Mouse (Mus musculus) ovary, postnatal 14 days (tissue): Measurements from ENCODE around the gene Ccdc74a.
"Not testable (repeated sequence)": the region's sequence is repeated elsewhere in the genome, so short reads cannot be mapped to it uniquely, and the experiment has no call there.

ENCODE experiments used
- DNase-seq: peaks from one replicate; pipeline ENCODE4 v3.0.0; 2022; ENCODE audit warnings: low spot score

Ccdc74a gene

DNA sequence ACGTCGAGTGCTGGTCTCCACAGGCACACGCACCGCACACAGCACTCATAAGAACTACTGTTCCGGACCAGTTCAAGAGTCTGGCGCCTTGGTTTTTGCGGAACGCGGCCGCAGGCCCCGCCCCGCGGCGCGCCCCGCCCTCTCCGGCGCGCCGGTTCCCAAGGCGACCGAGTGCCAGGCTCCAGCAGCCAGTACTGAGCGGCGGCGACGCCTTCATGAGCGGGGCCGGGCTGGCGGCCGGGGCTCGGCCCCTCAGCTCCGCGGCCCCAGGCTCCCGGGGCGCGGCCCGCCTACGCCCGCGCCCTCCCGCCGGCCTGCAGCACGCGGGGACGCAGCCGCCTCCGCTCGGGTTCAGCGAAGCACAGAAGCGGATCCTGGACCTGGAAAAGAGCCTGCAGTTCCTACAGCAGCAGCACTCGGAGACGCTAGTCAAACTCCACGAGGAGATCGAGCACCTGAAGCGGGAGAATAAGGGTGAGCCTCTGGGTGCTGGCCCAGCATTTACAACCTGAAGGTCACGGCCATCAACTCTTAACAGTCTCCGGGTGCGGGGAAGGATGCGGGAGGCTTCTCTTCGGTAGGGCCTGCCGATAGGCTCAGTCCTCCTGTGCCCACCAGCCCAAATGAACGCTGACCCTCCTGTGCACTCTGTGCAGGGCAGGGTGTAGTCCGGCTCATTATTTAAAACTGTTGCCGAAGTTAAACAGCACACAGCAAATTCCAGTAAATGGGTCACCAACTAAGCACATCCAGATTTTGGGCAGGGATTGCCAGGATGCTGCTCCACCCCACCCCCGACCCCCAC is at the start of gene Ccdc74a:
Gene Ccdc74a, plus strand, starts transcription at position 161 of the 805 bp plus-strand sequence.
- DNase-seq: peak; percentile 70

GRCm38 (mm10) chr16:17600944-17601562 is 45.2 kb upstream of the Ccdc74a start:
- no peak for DNase-seq

DNA sequence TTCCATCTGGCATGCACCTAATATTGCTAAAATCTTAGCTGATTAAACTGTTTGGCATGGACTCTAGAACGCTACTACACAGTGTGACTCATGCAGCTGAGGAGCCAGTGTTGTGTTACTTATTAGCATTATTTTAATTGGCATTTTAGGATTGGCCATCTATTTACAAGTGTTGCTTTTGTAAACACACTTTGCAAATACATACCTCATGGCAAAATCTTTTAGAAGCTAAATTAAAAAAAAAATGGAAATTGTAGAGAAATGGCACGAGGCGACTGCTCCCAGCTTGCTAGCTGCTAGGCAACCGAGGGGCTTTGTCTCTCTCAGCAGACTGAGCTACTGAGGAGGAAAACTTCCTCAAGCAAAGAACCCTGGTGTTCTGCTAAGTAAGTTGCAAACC is 41.3 kb upstream of the Ccdc74a start:
- no peak for DNase-seq

GRCm38 (mm10) chr16:17605684-17606083 is 40.6 kb upstream of the Ccdc74a start:
- no peak for DNase-seq

DNA sequence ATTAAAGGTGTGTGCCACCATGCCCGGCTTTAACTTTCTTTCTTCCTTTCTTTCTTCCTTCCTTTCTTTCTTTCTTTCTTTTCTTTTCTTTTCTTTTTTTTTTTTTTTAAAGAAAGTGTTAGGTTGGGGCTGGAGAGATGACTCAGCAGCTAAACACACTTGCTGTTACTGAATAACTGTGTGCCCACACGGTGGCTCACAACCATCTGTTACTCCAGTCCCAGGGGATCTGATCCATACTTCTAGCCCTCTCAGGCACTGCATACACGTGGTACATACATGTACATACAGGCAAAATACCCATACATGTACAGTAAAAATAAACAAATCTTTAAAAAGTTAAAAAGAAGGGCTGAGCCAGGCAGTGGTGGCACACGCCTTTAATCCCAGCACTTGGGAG is 34.9 kb upstream of the Ccdc74a start:
- DNase-seq: no peak

DNA sequence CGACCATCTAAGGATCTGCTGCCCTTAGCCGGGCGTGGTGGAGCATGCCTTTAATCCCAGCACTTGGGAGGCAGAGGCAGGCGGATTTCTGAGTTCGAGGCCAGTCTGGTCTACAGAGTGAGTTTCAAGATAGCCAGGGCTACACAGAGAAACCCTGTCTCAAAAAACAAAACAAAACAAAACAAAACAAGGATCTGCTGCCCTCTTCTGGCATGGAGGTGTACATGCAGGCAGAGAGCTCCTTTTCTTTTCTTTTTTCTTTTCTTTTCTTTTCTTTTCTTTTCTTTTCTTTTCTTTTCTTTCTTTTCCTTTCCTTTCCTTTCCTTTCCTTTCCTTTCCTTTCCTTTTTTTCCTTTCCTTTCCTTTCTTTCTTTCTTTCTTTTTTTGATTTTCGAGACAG is 31.5 kb upstream of the Ccdc74a start:
- DNase-seq: not testable (repeated sequence)

DNA sequence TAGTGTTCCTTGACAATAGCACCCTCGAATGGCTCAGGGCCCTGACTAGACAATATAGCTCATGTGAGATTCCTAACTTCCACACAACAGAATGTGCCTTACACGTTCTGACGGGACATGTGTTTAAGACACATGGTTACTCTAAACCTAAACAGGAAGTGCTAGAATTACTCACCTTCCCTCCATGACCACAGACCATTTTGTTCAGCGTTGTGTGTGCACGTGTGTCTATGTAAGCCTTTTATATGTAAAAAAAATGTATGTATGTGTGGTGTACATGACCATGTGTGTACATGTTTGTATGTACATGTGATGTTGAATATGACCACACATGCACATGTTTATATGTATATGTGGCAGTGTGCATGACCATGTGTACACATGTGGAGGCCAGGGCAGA is 30.1 kb upstream of the Ccdc74a start:
- no peak for DNase-seq

DNA sequence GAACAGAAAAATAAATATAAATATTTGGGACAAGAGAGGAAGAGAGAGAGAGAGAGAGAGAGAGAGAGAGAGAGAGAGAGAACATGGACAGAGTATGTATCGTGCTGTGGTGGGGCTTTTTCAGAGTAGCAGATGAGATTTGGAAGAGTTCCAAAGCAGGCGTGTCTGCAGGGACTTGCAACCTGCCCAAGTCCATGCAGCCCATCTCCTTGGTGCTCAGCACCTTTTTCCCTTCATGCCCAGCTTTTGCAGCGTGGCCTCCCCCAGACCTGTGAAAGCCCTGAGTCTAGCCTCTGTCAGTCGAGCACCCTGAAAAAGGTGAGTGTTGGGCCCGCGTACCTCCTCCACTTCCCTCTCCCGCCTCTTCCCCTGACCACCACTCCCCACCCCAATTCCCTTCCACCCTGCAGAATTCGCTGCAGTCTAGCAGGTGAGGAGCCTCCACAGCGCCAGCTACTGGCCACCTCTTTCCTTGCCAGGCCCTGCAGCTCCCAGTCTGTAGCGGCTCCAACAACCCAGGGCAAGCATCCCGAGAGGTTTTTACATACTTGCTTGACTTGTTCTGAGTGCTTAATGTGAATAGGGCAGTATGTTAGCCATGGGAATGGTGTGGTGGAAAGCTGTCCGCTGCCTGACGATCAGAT is 28.2 kb upstream of the Ccdc74a start:
- peak; percentile 31 for DNase-seq

GRCm38 (mm10) chr16:17619198-17620105 is 26.8 kb upstream of the Ccdc74a start, which contains the start of gene Smpd4:
Smpd4 (plus strand) TSS chr16:17619354.
- peak; percentile 98 for DNase-seq

GRCm38 (mm10) chr16:17621936-17622335 is 24.3 kb upstream of the Ccdc74a start:
- DNase-seq: no peak

DNA sequence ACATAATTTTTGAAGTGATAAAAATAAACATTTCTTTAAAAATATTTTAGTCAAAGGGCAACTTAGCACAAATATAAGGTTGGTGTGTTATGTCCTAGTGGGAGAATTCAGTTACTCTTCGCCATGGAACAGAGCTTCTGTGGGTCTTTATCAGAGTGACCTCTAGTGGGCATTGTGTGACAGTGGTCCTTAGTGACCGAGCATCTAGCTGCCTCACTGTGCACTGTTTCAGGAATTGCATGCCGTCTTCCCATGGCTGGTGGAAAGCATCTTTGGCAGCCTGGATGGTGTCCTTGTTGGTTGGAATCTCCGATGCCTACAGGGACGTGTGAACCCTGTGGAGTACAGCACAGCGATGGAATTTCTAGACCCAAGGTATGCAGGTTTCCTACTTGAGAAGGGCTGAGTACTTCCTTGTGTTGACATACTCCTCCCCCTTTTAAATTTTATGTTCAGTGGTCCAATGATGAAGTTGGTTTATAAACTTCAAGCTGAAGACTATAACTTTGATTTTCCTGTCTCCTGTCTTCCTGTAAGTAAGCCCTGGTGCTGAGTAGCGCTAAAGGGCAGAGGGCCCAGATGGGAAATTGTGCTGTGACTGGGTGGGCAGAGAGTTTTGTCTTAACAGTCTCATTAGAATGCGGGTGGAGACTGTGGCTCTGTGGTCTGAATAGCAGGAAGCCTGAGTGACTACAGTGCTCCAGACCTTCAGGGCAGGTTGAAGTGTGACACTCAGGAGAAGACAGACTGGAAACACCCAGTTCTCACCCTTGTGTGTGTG is 20.6 kb upstream of the Ccdc74a start:
- no peak for DNase-seq

- DNase-seq: no peak
Measured at GRCm38 (mm10) chr16:17626269-17626555, 20.1 kb upstream of the Ccdc74a start.

GRCm38 (mm10) chr16:17632580-17632979 is 13.7 kb upstream of the Ccdc74a start:
- no peak for DNase-seq

- no peak for DNase-seq
Measured at GRCm38 (mm10) chr16:17633481-17634181, 12.6 kb upstream of the Ccdc74a start.

GRCm38 (mm10) chr16:17636904-17637303 is 9.4 kb upstream of the Ccdc74a start:
- DNase-seq: no peak

GRCm38 (mm10) chr16:17637610-17638009 is 8.7 kb upstream of the Ccdc74a start:
- no peak for DNase-seq

- no peak for DNase-seq
Measured at GRCm38 (mm10) chr16:17638036-17638628, 8.1 kb upstream of the Ccdc74a start.

DNA sequence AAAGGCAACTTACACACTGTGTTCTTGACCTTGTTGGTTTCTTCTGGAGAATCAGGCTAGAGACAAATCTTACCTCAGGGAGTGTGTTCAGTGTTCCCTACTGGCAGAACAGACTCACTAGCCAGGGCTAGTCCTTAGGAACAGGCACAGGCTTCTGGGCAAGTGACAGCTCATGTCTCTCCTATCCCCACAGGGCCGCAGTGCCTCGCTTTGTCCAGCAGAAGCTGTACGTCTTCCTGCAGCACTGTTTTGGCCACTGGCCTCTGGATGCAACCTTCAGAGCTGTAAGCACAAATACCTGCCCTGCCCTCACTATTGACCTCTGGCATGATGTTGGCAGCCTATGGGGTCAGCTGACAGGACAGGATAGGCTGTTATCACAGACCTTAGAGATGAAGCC is 7.2 kb upstream of the Ccdc74a start:
- DNase-seq: no peak

DNA sequence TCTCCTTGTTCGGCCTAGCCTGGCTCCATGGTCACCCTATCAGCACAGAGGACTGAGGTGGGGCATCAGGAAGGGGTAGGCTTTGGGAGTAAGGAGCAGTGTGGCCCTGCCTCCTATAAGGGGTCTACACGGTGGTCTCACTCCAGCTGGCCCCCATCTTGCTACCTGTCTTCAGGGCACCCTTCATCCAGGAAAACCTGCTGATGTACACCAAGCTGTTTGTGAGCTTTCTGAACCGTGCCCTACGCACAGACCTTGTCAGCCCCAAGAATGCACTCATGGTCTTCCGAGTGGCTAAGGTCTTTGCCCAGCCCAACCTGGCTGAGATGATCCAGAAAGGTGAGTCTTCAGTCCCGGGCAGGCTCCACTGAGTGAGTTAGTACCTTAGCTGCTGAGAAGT is 6.3 kb upstream of the Ccdc74a start:
- no peak for DNase-seq

- no peak for DNase-seq
Measured at GRCm38 (mm10) chr16:17640706-17641105, 5.6 kb upstream of the Ccdc74a start.
